Mouse (Mus musculus) embryonic facial prominence, embryonic 10.5 days (tissue): ENCODE data around the gene Atp5g3. TPM values are rescaled to one million over a fixed set of nuclear protein-coding genes. Genes with fewer than 3 reads are reported as not detected.

Source experiments
- DNase-seq: peaks from one replicate; pipeline ENCODE4 v3.0.0-alpha.2; 2017; ENCODE audit warnings: low spot score
- H3K27ac ChIP-seq: fragments of 300-500 bp; sonication (generic); replicated peaks from 2 replicates; pipeline ENCODE4 v1.5.1; 2016; ENCODE audit warnings: mild to moderate bottlenecking
- H3K27me3 ChIP-seq: fragments of 300-500 bp; sonication (generic); replicated peaks from 2 replicates; pipeline ENCODE4 v1.6.1; 2016; ENCODE audit warnings: low read depth, mild to moderate bottlenecking; ENCODE audit not compliant: poor library complexity, severe bottlenecking
- H3K36me3 ChIP-seq: fragments of 300-500 bp; sonication (generic); replicated peaks from 2 replicates; pipeline ENCODE4 v1.6.1; 2016; ENCODE audit warnings: mild to moderate bottlenecking, moderate library complexity
- H3K4me1 ChIP-seq: fragments of 300-500 bp; sonication (generic); 2 replicates; pipeline ENCODE4 v1.6.1; 2016
- H3K4me3 ChIP-seq: fragments of 300-500 bp; sonication (generic); 2 replicates; pipeline ENCODE4 v1.5.1; 2016; ENCODE audit warnings: mild to moderate bottlenecking, moderate library complexity
- H3K9me3 ChIP-seq: fragments of 300-500 bp; sonication (generic); 2 replicates; pipeline ENCODE4 v1.6.1; 2016; ENCODE audit warnings: mild to moderate bottlenecking
- WGBS: fragments of 180-500 bp; shearing (Covaris S2); methylation state at CpG from one replicate; pipeline ENCODE4 v1.1.7; 2016; 5-methylcytosine and 5-hydroxymethylcytosine counted together
- polyA plus RNA-seq: library from polyadenylated mRNA; unstranded; fragments of >200 nt; fragmentation: Nextera tagmentation; extraction: Ambion mirVana; gene quantifications from 2 replicates; pipeline ENCODE4 v1.2.1, GENCODE M21; 2016

Gene Atp5g3
- polyA plus RNA-seq, 1 experiment from 2014 or later = 858 TPM

GRCm38 (mm10) chr2:73892464-73893296, 18.4 kb downstream of the Atp5g3 start, which contains the start of gene Atf2:
Gene Atf2, minus strand, starts transcription at chr2:73892639.
- H3K27me3 ChIP-seq = no peaks in the 10 kb centered on the region
- DNase-seq = peak; percentile 99
- peaks cover 10% of the 10 kb centered on the region for H3K4me1 ChIP-seq
- peak within 1 kb of the TSS; percentile 97 for H3K27ac ChIP-seq
- peak within 1 kb of the TSS; percentile 94 for H3K4me3 ChIP-seq
- peaks cover 18% of the 10 kb centered on the region for H3K36me3 ChIP-seq
- H3K9me3 ChIP-seq = no peaks in the 10 kb centered on the region
- WGBS = under 1% methylated on average over 63 of the region's 63 CpGs

- Histone ChIP-seq H3K27me3 (no peaks in the 10 kb centered on the region), H3K9me3 (no peaks in the 10 kb centered on the region), H3K4me3 (peak overlapping the region; percentile 94), H3K27ac (peak overlapping the region; percentile 97), H3K4me1 (peaks cover 10% of the 10 kb centered on the region), H3K36me3 (peaks cover 18% of the 10 kb centered on the region)
- no peak for DNase-seq
- WGBS = under 1% methylated on average over 54 of the region's 54 CpGs
Measured at GRCm38 (mm10) chr2:73891701-73892463, 19.2 kb downstream of the Atp5g3 start.

- DNase-seq = no peak
- Histone ChIP-seq H3K4me1 (peaks cover 2% of the 10 kb centered on the region), H3K27ac (no peak overlapping the region), H3K9me3 (no peaks in the 10 kb centered on the region), H3K27me3 (no peaks in the 10 kb centered on the region), H3K36me3 (peaks cover 21% of the 10 kb centered on the region), H3K4me3 (no peak overlapping the region)
- 78% methylated on average over 2 of the region's 2 CpGs for WGBS
Measured at GRCm38 (mm10) chr2:73885997-73886396, 25.1 kb downstream of the Atp5g3 start.

- H3K27ac ChIP-seq = no peak overlapping the region
- H3K36me3 ChIP-seq = peaks cover 45% of the 10 kb centered on the region
- no peaks in the 10 kb centered on the region for H3K4me1 ChIP-seq
- no peak for DNase-seq
- no peaks in the 10 kb centered on the region for H3K9me3 ChIP-seq
- H3K27me3 ChIP-seq = no peaks in the 10 kb centered on the region
- no peak overlapping the region for H3K4me3 ChIP-seq
- 91% methylated on average over 2 of the region's 2 CpGs for WGBS
Measured at GRCm38 (mm10) chr2:73877891-73878290, 33.2 kb downstream of the Atp5g3 start.

- H3K36me3 ChIP-seq = peaks cover 64% of the 10 kb centered on the region
- DNase-seq = peak; percentile 22
- no peaks in the 10 kb centered on the region for H3K9me3 ChIP-seq
- H3K27me3 ChIP-seq = no peaks in the 10 kb centered on the region
- no peak overlapping the region for H3K27ac ChIP-seq
- H3K4me1 ChIP-seq = no peaks in the 10 kb centered on the region
- no peak overlapping the region for H3K4me3 ChIP-seq
- WGBS = 84% methylated on average over 16 of the region's 16 CpGs
Measured at GRCm38 (mm10) chr2:73867764-73868487, 43.2 kb downstream of the Atp5g3 start.

GRCm38 (mm10) chr2:73860046-73860624, 51.0 kb downstream of the Atp5g3 start:
- no peak for DNase-seq
- no peaks in the 10 kb centered on the region for H3K27me3 ChIP-seq
- WGBS = 88% methylated on average over 4 of the region's 4 CpGs

More at GRCm38 (mm10) chr2:73860046-73860624, 51.0 kb downstream of the Atp5g3 start:
- Histone ChIP-seq H3K9me3 (no peaks in the 10 kb centered on the region), H3K4me1 (no peaks in the 10 kb centered on the region), H3K36me3 (peaks cover 22% of the 10 kb centered on the region), H3K4me3 (no peak overlapping the region), H3K27ac (no peak overlapping the region)

Other genes with a start within 250 kb of the Atp5g3 start
- 38.2 and 40.0 TPM in 2 replicates for gene Chn1, start 136.0 kb downstream of the Atp5g3 start, polyA plus RNA-seq
- 80.0 and 86.4 TPM in 2 replicates for gene Atf2, start 18.7 kb downstream of the Atp5g3 start, polyA plus RNA-seq